Mouse (Mus musculus) bone marrow, adult 2 months (tissue): ENCODE measurements around the gene Crygd.

Experiments used
- CTCF ChIP-seq: fragments of 200-500 bp; IDR thresholded peaks from 2 replicates; pipeline ENCODE4 v1.5.1; 2011; ENCODE audit warnings: low read length, control low read depth; ENCODE audit not compliant: control insufficient read depth, insufficient read depth
- POLR2A ChIP-seq: fragments of 200-500 bp; IDR thresholded peaks from 2 replicates; pipeline ENCODE4 v1.6.1; 2011; ENCODE audit warnings: low read depth, mild to moderate bottlenecking, control low read depth, low read length, borderline replicate concordance; ENCODE audit not compliant: control insufficient read depth

DNA sequence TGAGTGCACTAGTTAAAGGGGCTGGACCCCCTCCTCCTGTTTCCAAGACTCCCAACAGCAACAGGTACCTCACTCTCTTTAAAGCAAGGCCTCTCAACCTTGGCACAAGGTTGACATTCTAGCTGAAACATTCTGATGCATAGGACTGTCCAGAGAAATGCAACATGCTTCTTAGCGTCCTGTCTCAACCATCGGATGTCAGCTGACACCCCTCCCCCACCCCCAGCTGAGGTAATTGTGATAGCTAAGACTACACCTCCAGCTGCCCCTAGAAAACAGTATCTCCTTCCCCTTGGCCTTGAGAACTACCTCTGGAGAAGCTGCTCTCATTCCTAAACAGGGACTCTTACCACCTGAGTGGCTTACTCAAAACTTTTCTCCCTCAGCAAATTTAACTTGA is 11.1 kb downstream of the Crygd start:
- TF ChIP-seq POLR2A (no peak), CTCF (no peak)
